Mouse (Mus musculus) forebrain, embryonic 14.5 days (tissue): ENCODE measurements around the gene Zfp362. TPM values are rescaled to one million over a fixed set of nuclear protein-coding genes. Genes with fewer than 3 reads are reported as not detected.

Source experiments
- ATAC-seq: fragments of 200-750 bp; cut with Nextera tagmentation; 2 replicates; pipeline ENCODE4 v1.8.0; 2017; ENCODE audit warnings: mild to moderate bottlenecking, moderate library complexity
- DNase-seq: peaks from one replicate; pipeline ENCODE4 v3.0.0-alpha.2; 2015; ENCODE audit warnings: low spot score
- H3K27ac ChIP-seq: fragments of 300-500 bp; sonication (generic); 2 replicates; pipeline ENCODE4 v1.5.1; 2014; ENCODE audit warnings: low read depth, mild to moderate bottlenecking, control low read depth, low read length, moderate library complexity
- H3K27me3 ChIP-seq: fragments of 300-500 bp; sonication (generic); replicated peaks from 2 replicates; pipeline ENCODE4 v1.6.1; 2014; ENCODE audit warnings: low read length, control low read depth, mixed read lengths; ENCODE audit not compliant: control insufficient read depth, insufficient read depth
- H3K36me3 ChIP-seq: fragments of 300-500 bp; sonication (generic); 2 replicates; pipeline ENCODE4 v1.6.1; 2014; ENCODE audit warnings: low read length, control low read depth; ENCODE audit not compliant: control insufficient read depth, insufficient read depth
- H3K4me1 ChIP-seq: fragments of 300-500 bp; sonication (generic); 2 replicates; pipeline ENCODE4 v1.6.1; 2014; ENCODE audit warnings: antibody characterized with exemption, low read length, control low read depth; ENCODE audit not compliant: control insufficient read depth, insufficient read depth
- H3K4me2 ChIP-seq: fragments of 300-500 bp; sonication (generic); 2 replicates; pipeline ENCODE4 v1.6.1; 2014; ENCODE audit warnings: mild to moderate bottlenecking, control low read depth, low read length
- H3K4me3 ChIP-seq: fragments of 300-500 bp; sonication (generic); 2 replicates; pipeline ENCODE4 v1.5.1; 2014; ENCODE audit warnings: low read depth, low read length, control low read depth
- H3K9ac ChIP-seq: fragments of 300-500 bp; sonication (generic); 2 replicates; pipeline ENCODE4 v1.6.1; 2014; ENCODE audit warnings: mild to moderate bottlenecking, low read length, control low read depth, moderate library complexity
- H3K9me3 ChIP-seq: fragments of 300-500 bp; sonication (generic); replicated peaks from 2 replicates; pipeline ENCODE4 v1.6.1; 2016; ENCODE audit warnings: low read length, control low read depth, mixed read lengths; ENCODE audit not compliant: control insufficient read depth
- WGBS: fragments of 180-500 bp; shearing (Covaris S2); extraction: QIAGEN DNeasy Blood & Tissue Kit; methylation state at CpG from one replicate; pipeline ENCODE4 v1.1.7; 2014; 5-methylcytosine and 5-hydroxymethylcytosine counted together
- polyA plus RNA-seq: library from polyadenylated mRNA; unstranded; fragments of >200 nt; fragmentation: Nextera tagmentation; extraction: Ambion mirVana; gene quantifications from 2 replicates; pipeline ENCODE4 v1.2.1, GENCODE M21; 2014

Gene Zfp362
- polyA plus RNA-seq, 1 experiment from 2014 or later = 26.1 TPM

- DNase-seq (peak; percentile 82), ATAC-seq (peak; percentile 63)
- Histone ChIP-seq H3K36me3 (peaks cover 95% of the 10 kb centered on the region), H3K4me1 (no peaks in the 10 kb centered on the region), H3K4me3 (no peak overlapping the region), H3K27ac (no peak overlapping the region), H3K9me3 (no peaks in the 10 kb centered on the region), H3K9ac (no peak overlapping the region), H3K27me3 (no peaks in the 10 kb centered on the region), H3K4me2 (no peak overlapping the region)
- WGBS = 36% methylated on average over 20 of the region's 20 CpGs
Observed at GRCm38 (mm10) chr4:128776568-128777289, 29.1 kb downstream of the Zfp362 start.

GRCm38 (mm10) chr4:128774467-128774866 lies 31.4 kb downstream of the Zfp362 start:
- ATAC-seq (no peak), DNase-seq (peak; percentile 46)
- H3K27ac ChIP-seq = no peak overlapping the region
- H3K27me3 ChIP-seq = no peaks in the 10 kb centered on the region
- WGBS = 92% methylated on average over 9 of the region's 9 CpGs
- no peaks in the 10 kb centered on the region for H3K9me3 ChIP-seq
- no peak overlapping the region for H3K4me3 ChIP-seq
- no peak overlapping the region for H3K9ac ChIP-seq
- H3K36me3 ChIP-seq = peaks cover 72% of the 10 kb centered on the region
- H3K4me1 ChIP-seq = no peaks in the 10 kb centered on the region
- H3K4me2 ChIP-seq = no peak overlapping the region

- Histone ChIP-seq H3K27ac (no peak overlapping the region), H3K9ac (no peak overlapping the region), H3K27me3 (no peaks in the 10 kb centered on the region), H3K4me1 (no peaks in the 10 kb centered on the region), H3K4me3 (no peak overlapping the region), H3K9me3 (no peaks in the 10 kb centered on the region), H3K4me2 (no peak overlapping the region), H3K36me3 (peaks cover 66% of the 10 kb centered on the region)
- WGBS = 85% methylated on average over 10 of the region's 11 CpGs
- no peak for DNase-seq
- ATAC-seq = no peak
Observed at GRCm38 (mm10) chr4:128773820-128774219, 32.0 kb downstream of the Zfp362 start.

GRCm38 (mm10) chr4:128770698-128771097 lies 35.1 kb downstream of the Zfp362 start:
- Histone ChIP-seq H3K4me1 (no peaks in the 10 kb centered on the region), H3K27me3 (no peaks in the 10 kb centered on the region), H3K9ac (no peak overlapping the region), H3K27ac (no peak overlapping the region), H3K4me3 (no peak overlapping the region), H3K9me3 (no peaks in the 10 kb centered on the region), H3K36me3 (peaks cover 37% of the 10 kb centered on the region), H3K4me2 (no peak overlapping the region)
- ATAC-seq (0 out of 2 replicates have a peak, but pooled peaks have one; percentile 44), DNase-seq (no peak)
- 88% methylated on average over 5 of the region's 5 CpGs for WGBS

- H3K4me2 ChIP-seq = no peak overlapping the region
- no peaks in the 10 kb centered on the region for H3K9me3 ChIP-seq
- H3K4me3 ChIP-seq = no peak overlapping the region
- no peaks in the 10 kb centered on the region for H3K27me3 ChIP-seq
- H3K4me1 ChIP-seq = no peaks in the 10 kb centered on the region
- H3K36me3 ChIP-seq = peaks cover 28% of the 10 kb centered on the region
- ATAC-seq (no peak), DNase-seq (no peak)
- whole genome bisulfite sequencing = 83% methylated on average over 13 of the region's 13 CpGs
- H3K9ac ChIP-seq = no peak overlapping the region
- no peak overlapping the region for H3K27ac ChIP-seq
Observed at GRCm38 (mm10) chr4:128769569-128770355, 36.1 kb downstream of the Zfp362 start.

GRCm38 (mm10) chr4:128768120-128768519 lies 37.7 kb downstream of the Zfp362 start:
- Histone ChIP-seq H3K36me3 (peaks cover 11% of the 10 kb centered on the region), H3K27me3 (no peaks in the 10 kb centered on the region), H3K9me3 (0 out of 2 replicates have a peak, but pooled peaks cover 1% of the 10 kb centered on the region), H3K4me3 (no peak overlapping the region), H3K4me1 (no peaks in the 10 kb centered on the region), H3K9ac (no peak overlapping the region), H3K4me2 (no peak overlapping the region), H3K27ac (no peak overlapping the region)
- ATAC-seq (no peak), DNase-seq (no peak)
- WGBS = 85% methylated on average over 13 of the region's 13 CpGs

GRCm38 (mm10) chr4:128766929-128767328 lies 38.9 kb downstream of the Zfp362 start:
- Histone ChIP-seq H3K4me1 (no peaks in the 10 kb centered on the region), H3K4me2 (no peak overlapping the region), H3K4me3 (no peak overlapping the region), H3K9me3 (0 out of 2 replicates have a peak, but pooled peaks cover 4% of the 10 kb centered on the region), H3K27ac (no peak overlapping the region), H3K9ac (no peak overlapping the region), H3K36me3 (no peaks in the 10 kb centered on the region), H3K27me3 (no peaks in the 10 kb centered on the region)
- ATAC-seq = no peak
- 95% methylated on average over 20 of the region's 20 CpGs for WGBS
- DNase-seq = no peak

GRCm38 (mm10) chr4:128760029-128760428 lies 45.8 kb downstream of the Zfp362 start:
- Histone ChIP-seq H3K9me3 (0 out of 2 replicates have a peak, but pooled peaks cover 4% of the 10 kb centered on the region), H3K4me3 (no peak overlapping the region), H3K36me3 (peaks cover 11% of the 10 kb centered on the region; the same call in 1 of the 2 replicates), H3K4me1 (no peaks in the 10 kb centered on the region), H3K4me2 (no peak overlapping the region), H3K9ac (no peak overlapping the region), H3K27ac (no peak overlapping the region), H3K27me3 (no peaks in the 10 kb centered on the region)
- WGBS = 90% methylated on average over 6 of the region's 6 CpGs
- no peak for DNase-seq
- ATAC-seq = no peak

- no peak for DNase-seq
- no peak overlapping the region for H3K27ac ChIP-seq
- H3K4me1 ChIP-seq = no peaks in the 10 kb centered on the region
- ATAC-seq = no peak
- no peak overlapping the region for H3K4me2 ChIP-seq
- H3K27me3 ChIP-seq = no peaks in the 10 kb centered on the region
- no peak overlapping the region for H3K4me3 ChIP-seq
- WGBS = 83% methylated on average over 5 of the region's 5 CpGs
- H3K9ac ChIP-seq = no peak overlapping the region
- peaks cover 17% of the 10 kb centered on the region for H3K36me3 ChIP-seq
- 0 out of 2 replicates have a peak, but pooled peaks cover 4% of the 10 kb centered on the region for H3K9me3 ChIP-seq
Observed at GRCm38 (mm10) chr4:128759214-128759613, 46.6 kb downstream of the Zfp362 start.
